Mouse (Mus musculus) liver, embryonic 14.5 days (tissue): Measurements from ENCODE around the gene Dusp15.

Experiments
- CTCF ChIP-seq: IDR thresholded peaks from 2 replicates; pipeline ENCODE4 v1.5.1; 2016; ENCODE audit warnings: antibody characterized with exemption, low read depth, control low read depth
- EP300 ChIP-seq: IDR thresholded peaks from 2 replicates; pipeline ENCODE4 v1.6.1; 2016; ENCODE audit warnings: antibody characterized with exemption, low read depth

- no peak for TF ChIP-seq EP300
- TF ChIP-seq CTCF = no peak
Observed at GRCm38 (mm10) chr2:152930276-152930675, 21.2 kb downstream of the Dusp15 start.
